Mouse (Mus musculus): Measurements from ENCODE around the gene Emc1. TPM values are rescaled to one million over a fixed set of nuclear protein-coding genes. Genes with fewer than 3 reads are reported as not detected.

Gene Emc1
- polyA plus RNA-seq, 1 experiment from 2014 or later: 22.6 TPM

DNA sequence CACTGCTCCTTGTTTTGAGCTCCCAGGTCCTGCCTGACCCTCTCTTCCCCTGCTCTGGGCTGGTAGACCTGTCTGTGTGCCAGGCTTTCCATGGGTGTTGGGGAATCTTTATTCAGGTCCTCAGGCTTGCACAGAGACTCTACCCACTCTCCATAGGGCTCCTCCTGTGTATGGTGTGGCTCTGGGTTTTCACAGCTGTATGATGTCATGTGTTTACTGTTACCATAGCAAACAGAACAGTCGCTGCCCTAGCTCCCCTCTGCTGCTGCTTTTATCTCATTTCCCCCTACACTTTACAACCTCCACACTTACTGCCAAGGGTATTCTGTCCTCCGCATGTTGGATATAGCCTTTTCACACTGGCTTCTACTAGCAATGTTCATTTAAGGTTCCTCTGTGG lies 43.0 kb downstream of the Emc1 start:
- H3K27me3 ChIP-seq (replicated peaks): no peaks in the 10 kb centered on the region
- H3K36me3 ChIP-seq: peaks cover 75% of the 10 kb centered on the region
- H3K4me2 ChIP-seq: no peak overlapping the region
- no peaks in the 10 kb centered on the region for H3K9me3 ChIP-seq
- no peak overlapping the region for H3K4me3 ChIP-seq (replicated peaks)
- 40% methylated on average over 2 of the region's 2 CpGs for WGBS
- no peaks in the 10 kb centered on the region for H3K4me1 ChIP-seq
- H3K9ac ChIP-seq: no peak overlapping the region
- no peak overlapping the region for H3K27ac ChIP-seq
- ATAC-seq (ENCODE audit: insufficient read depth, low FRiP score, low read depth): no peak

DNA sequence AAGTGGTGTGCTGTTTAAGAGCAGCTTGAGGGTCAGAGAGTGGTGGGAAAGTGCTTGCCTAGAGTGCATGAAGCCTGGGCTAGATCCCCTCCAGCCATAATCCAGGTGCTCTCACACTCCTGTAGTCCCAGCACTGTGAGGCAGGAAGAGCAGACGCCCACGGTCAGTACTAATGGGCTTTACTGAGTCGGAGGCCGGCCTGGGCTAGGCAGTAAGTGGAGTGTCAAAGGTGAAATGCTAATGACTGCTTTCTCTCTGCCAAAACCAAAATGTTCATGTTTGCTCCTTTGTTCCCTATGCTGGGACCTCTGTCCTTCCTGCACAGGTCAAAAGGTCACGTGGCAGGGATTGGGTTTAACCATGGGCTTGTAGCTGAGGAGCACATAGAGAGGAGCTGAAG lies 48.1 kb downstream of the Emc1 start:
- WGBS: 83% methylated on average over 5 of the region's 5 CpGs
- H3K4me1 ChIP-seq: no peaks in the 10 kb centered on the region
- H3K4me3 ChIP-seq (replicated peaks): no peak overlapping the region

DNA sequence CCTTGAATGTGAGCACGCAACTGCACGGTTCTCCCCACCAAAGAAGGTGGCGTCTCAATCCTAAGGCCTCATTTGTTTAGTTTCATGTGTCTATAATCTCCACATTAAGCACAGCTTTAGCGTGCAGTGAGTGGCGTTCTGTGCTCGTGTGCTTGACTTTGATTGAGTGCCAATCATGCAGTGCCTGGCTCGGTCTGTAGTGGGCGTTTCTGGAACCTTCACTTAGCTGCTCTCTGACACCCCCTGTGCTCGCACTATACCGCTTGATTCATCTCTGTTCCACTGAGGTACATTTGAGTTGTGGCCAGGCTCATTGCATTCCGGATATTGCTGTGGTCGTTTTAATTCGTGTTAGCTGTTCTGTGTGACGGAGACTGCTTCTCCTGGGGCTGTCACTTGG lies 50.8 kb downstream of the Emc1 start:
- Histone ChIP-seq H3K36me3 (peaks cover 76% of the 10 kb centered on the region), H3K27ac (no peak overlapping the region)
- ATAC-seq (ENCODE audit: insufficient read depth, low FRiP score, low read depth): no peak

More for the DNA sequence above, 48.1 kb downstream of the Emc1 start:
- no peak overlapping the region for H3K9ac ChIP-seq
- 0 out of 2 replicates have a peak, but pooled peaks have one; percentile 31 for ATAC-seq (ENCODE audit: insufficient read depth, low FRiP score, low read depth)
- no peaks in the 10 kb centered on the region for H3K9me3 ChIP-seq
- peaks cover 76% of the 10 kb centered on the region for H3K36me3 ChIP-seq
- no peak overlapping the region for H3K4me2 ChIP-seq
- no peaks in the 10 kb centered on the region for H3K27me3 ChIP-seq (replicated peaks)
- no peak overlapping the region for H3K27ac ChIP-seq

DNA sequence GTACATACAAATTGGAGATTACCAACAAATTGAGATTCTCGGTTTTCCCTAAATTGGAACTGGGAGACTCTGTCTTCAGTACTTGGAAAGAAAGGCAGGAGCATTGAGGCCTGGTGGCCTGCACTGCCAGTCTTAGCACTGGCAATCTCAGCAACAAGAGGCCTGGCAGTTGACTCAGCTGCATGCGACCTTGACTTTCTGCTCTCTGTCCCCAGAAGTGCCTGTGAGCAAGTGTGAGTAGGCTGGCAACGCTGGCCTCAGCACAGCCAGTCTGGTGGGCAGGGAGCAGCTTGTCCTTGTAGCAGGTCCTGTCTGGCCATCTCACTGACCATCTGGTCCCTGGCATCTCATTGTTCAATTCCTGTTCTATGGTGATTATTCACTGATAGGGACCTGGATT lies 59.0 kb downstream of the Emc1 start:
- H3K9ac ChIP-seq: no peak overlapping the region
- no peak overlapping the region for H3K4me3 ChIP-seq (replicated peaks)
- H3K27ac ChIP-seq: no peak overlapping the region
- ATAC-seq (ENCODE audit: insufficient read depth, low FRiP score, low read depth): no peak
- H3K4me1 ChIP-seq: no peaks in the 10 kb centered on the region
- no peaks in the 10 kb centered on the region for H3K27me3 ChIP-seq (replicated peaks)
- no peak overlapping the region for H3K4me2 ChIP-seq
- WGBS: 96% methylated on average over 3 of the region's 3 CpGs
- no peaks in the 10 kb centered on the region for H3K9me3 ChIP-seq
- peaks cover 89% of the 10 kb centered on the region for H3K36me3 ChIP-seq

More for the DNA sequence above, 50.8 kb downstream of the Emc1 start:
- no peak overlapping the region for H3K4me2 ChIP-seq
- WGBS: 72% methylated on average over 14 of the region's 14 CpGs
- no peaks in the 10 kb centered on the region for H3K9me3 ChIP-seq
- no peak overlapping the region for H3K9ac ChIP-seq
- no peaks in the 10 kb centered on the region for H3K4me1 ChIP-seq
- no peaks in the 10 kb centered on the region for H3K27me3 ChIP-seq (replicated peaks)
- H3K4me3 ChIP-seq (replicated peaks): no peak overlapping the region

DNA sequence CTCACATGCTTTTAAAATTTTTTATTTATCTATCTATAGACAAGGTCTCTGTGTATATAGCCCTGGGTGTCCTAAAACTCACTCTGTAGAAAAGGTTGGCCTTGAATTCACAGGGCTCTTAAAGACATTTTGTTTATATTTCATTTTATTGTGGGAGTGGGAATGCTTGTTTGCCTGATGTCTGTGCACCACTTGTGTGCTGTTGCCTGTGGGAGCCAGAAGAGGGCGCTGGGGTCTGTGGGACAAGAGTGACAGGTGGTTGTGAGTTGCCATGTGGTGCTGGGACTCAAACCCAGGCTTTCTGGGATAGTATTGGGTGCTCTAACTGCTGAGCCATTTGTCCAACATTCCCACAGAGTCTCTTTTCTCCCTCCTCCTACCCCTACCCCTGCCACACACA lies 65.5 kb downstream of the Emc1 start:
- ATAC-seq (ENCODE audit: insufficient read depth, low FRiP score, low read depth): no peak
- H3K27ac ChIP-seq: no peak overlapping the region
- no peaks in the 10 kb centered on the region for H3K4me1 ChIP-seq
- H3K9ac ChIP-seq: no peak overlapping the region
- peaks cover 94% of the 10 kb centered on the region for H3K36me3 ChIP-seq
- no peak overlapping the region for H3K4me2 ChIP-seq
- WGBS: 69% methylated on average over 1 of the region's 1 CpGs
- H3K9me3 ChIP-seq: no peaks in the 10 kb centered on the region
- H3K27me3 ChIP-seq (replicated peaks): no peaks in the 10 kb centered on the region
- no peak overlapping the region for H3K4me3 ChIP-seq (replicated peaks)

DNA sequence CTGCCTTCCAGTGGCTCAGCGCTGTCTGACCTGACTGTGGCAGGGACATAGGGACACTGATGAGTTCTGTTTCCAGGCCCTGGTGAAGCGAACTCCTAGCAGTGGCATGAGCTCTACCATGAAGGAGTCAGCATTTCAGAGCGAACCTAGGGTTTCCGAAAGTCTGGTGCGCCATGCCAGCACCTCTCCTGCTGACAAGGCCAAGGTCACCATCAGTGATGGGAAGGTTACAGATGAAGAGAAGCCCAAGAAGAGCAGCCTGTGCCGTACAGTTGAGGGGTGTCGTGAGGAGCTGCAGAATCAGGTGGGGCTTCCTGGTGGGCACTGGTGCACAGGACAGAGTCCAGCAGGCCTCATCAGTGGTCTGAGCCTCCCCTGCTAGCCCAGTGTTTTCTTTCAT lies 69.2 kb downstream of the Emc1 start:
- WGBS: 94% methylated on average over 7 of the region's 7 CpGs
- no peak for ATAC-seq (ENCODE audit: insufficient read depth, low FRiP score, low read depth)
- Histone ChIP-seq H3K36me3 (peaks cover 96% of the 10 kb centered on the region), H3K4me1 (no peaks in the 10 kb centered on the region), H3K4me3 (replicated peaks) (no peak overlapping the region), H3K9me3 (no peaks in the 10 kb centered on the region), H3K27me3 (replicated peaks) (no peaks in the 10 kb centered on the region), H3K9ac (no peak overlapping the region), H3K4me2 (no peak overlapping the region), H3K27ac (no peak overlapping the region)

DNA sequence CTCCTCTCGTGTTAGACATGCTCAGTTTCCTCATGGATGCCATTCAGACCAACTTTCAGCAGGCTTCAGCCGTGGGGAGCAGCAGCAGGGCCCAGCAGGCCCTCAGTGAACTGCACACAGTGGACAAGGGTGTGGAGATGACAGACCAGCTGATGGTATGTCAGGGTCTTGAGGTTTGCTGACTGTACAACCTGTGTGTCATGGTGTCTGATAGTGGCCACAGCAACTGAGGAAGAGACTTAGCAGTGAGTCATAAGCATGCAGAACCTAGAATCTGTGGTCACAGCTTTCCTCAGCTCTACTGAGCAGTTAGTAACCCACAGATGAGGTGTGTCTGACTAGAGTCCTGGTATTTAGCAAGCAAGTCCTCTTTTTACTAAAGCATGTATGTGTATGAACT lies 70.0 kb downstream of the Emc1 start:
- 94% methylated on average over 2 of the region's 2 CpGs for WGBS
- no peak overlapping the region for H3K27ac ChIP-seq

DNA sequence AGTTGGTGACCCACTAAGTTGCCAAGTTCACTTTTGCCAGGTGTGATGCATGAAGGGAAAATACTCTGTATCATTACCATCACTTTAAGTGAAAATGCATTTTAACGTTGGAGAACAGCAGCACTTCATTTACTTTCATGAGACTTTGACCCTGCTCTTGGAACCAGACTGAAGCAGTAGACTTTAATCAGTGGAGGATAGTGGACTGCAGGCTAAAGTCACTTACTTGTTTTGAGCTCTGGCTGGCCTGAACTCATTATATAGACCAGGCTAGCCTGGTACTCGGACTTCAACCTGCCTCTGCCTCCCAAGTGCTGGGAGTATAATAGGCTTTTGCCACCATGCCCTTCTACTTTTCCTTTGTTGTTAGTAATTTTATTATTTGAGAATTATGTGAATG lies 70.9 kb downstream of the Emc1 start:
- H3K4me1 ChIP-seq: no peaks in the 10 kb centered on the region
- 80% methylated on average over 2 of the region's 2 CpGs for WGBS
- H3K4me3 ChIP-seq (replicated peaks): no peak overlapping the region
- H3K9ac ChIP-seq: no peak overlapping the region
- no peak overlapping the region for H3K27ac ChIP-seq
- H3K4me2 ChIP-seq: no peak overlapping the region
- ATAC-seq (ENCODE audit: insufficient read depth, low FRiP score, low read depth): no peak
- no peaks in the 10 kb centered on the region for H3K27me3 ChIP-seq (replicated peaks)
- peaks cover 97% of the 10 kb centered on the region for H3K36me3 ChIP-seq
- no peaks in the 10 kb centered on the region for H3K9me3 ChIP-seq

More for the DNA sequence above, 70.0 kb downstream of the Emc1 start:
- no peak overlapping the region for H3K9ac ChIP-seq
- no peak for ATAC-seq (ENCODE audit: insufficient read depth, low FRiP score, low read depth)
- no peaks in the 10 kb centered on the region for H3K27me3 ChIP-seq (replicated peaks)
- no peak overlapping the region for H3K4me3 ChIP-seq (replicated peaks)
- peaks cover 96% of the 10 kb centered on the region for H3K36me3 ChIP-seq
- H3K9me3 ChIP-seq: no peaks in the 10 kb centered on the region
- H3K4me1 ChIP-seq: no peaks in the 10 kb centered on the region
- H3K4me2 ChIP-seq: no peak overlapping the region

Small RNA genes lying within 50 kb of the gene (microRNA-seq; reads per million reads assigned to microRNA genes)
- gene Gm24245: 1.9 reads per million, percentile 2 among the genes with 10 or more reads in this experiment
- gene Gm25732: not detected

Other genes starting within 250 kb of the Emc1 start
- gene Minos1, start 221.5 kb upstream of the Emc1 start, polyA plus RNA-seq (2015; fragmentation: Nextera tagmentation; extraction: Ambion mirVana): 514 and 574 TPM in 2 replicates
- 375 and 416 TPM in 2 replicates for gene Capzb, start 159.7 kb upstream of the Emc1 start, polyA plus RNA-seq (2015; fragmentation: Nextera tagmentation; extraction: Ambion mirVana)
- 14.3 and 14.9 TPM in 2 replicates for gene Pqlc2, start 41.9 kb upstream of the Emc1 start, polyA plus RNA-seq (2015; fragmentation: Nextera tagmentation; extraction: Ambion mirVana)
- 111 and 125 TPM in 2 replicates for gene Akr7a5, start 41.8 kb upstream of the Emc1 start, polyA plus RNA-seq (2015; fragmentation: Nextera tagmentation; extraction: Ambion mirVana)
- gene Mrto4, start within 50 bp of the Emc1 start, polyA plus RNA-seq (2015; fragmentation: Nextera tagmentation; extraction: Ambion mirVana): 99.6 and 116 TPM in 2 replicates
- 59.4 and 70.2 TPM in 2 replicates for gene Ubr4, start within 50 bp of the Emc1 start, polyA plus RNA-seq (2015; fragmentation: Nextera tagmentation; extraction: Ambion mirVana)
- gene Iffo2, start 178.0 kb downstream of the Emc1 start, polyA plus RNA-seq (2015; fragmentation: Nextera tagmentation; extraction: Ambion mirVana): 2.2 and 4.2 TPM in 2 replicates